Mouse (Mus musculus) bone marrow macrophage, adult 2 months (primary cell): ENCODE results near the gene Jazf1.

Experiments
- CTCF ChIP-seq: IDR thresholded peaks from 2 replicates; pipeline ENCODE4 v1.5.1; 2012; ENCODE audit warnings: low read depth, mild to moderate bottlenecking, low read length, moderate library complexity
- POLR2A ChIP-seq: IDR thresholded peaks from 2 replicates; pipeline ENCODE4 v1.6.1; 2012; ENCODE audit warnings: mild to moderate bottlenecking, low read depth, low read length, borderline replicate concordance

GRCm38 (mm10) chr6:52795029-52795841, 273.2 kb downstream of the Jazf1 start:
- TF ChIP-seq CTCF (no peak), POLR2A (no peak)
